Mouse (Mus musculus) T-helper 1 cell (primary cell): ENCODE measurements around the gene Ostm1.

Experiments
- in situ Hi-C: fragments of 300-600 bp; cut with MboI, MseI; formaldehyde crosslinking; loops from one replicate; pipeline ENCODE4 v1.15.1; 2025; ENCODE audit warnings: high pct_unique_total_duplicates

Gene Ostm1

GRCm38 (mm10) chr10:42679586-42679985 lies 96.0 kb downstream of the Ostm1 start:
- in situ Hi-C loops, result no loop called here

- in situ Hi-C loops, result no loop called here
These were observed 97.0 kb downstream of the Ostm1 start for GRCm38 (mm10) chr10:42680582-42681001.

- in situ Hi-C loops, result no loop called here
These were observed 98.8 kb downstream of the Ostm1 start for GRCm38 (mm10) chr10:42682421-42682820.

- in situ Hi-C loops, result no loop called here
These were observed 104.3 kb downstream of the Ostm1 start for GRCm38 (mm10) chr10:42687873-42688272.

GRCm38 (mm10) chr10:42689694-42690093 lies 106.1 kb downstream of the Ostm1 start:
- in situ Hi-C loops, result no loop called here

GRCm38 (mm10) chr10:42690233-42691028 lies 106.8 kb downstream of the Ostm1 start:
- in situ Hi-C loops, result no loop called here

- in situ Hi-C loops, result no loop called here
These were observed 107.4 kb downstream of the Ostm1 start for GRCm38 (mm10) chr10:42691051-42691450.

GRCm38 (mm10) chr10:42692095-42692494 lies 108.5 kb downstream of the Ostm1 start:
- in situ Hi-C loops, result no loop called here

GRCm38 (mm10) chr10:42692794-42693193 lies 109.2 kb downstream of the Ostm1 start:
- in situ Hi-C loops, result no loop called here

GRCm38 (mm10) chr10:42693482-42693881 lies 109.9 kb downstream of the Ostm1 start:
- in situ Hi-C loops, result no loop called here

- in situ Hi-C loops, result no loop called here
These were observed 112.7 kb downstream of the Ostm1 start for GRCm38 (mm10) chr10:42696361-42696760.

- in situ Hi-C loops, result no loop called here
These were observed 113.4 kb downstream of the Ostm1 start for GRCm38 (mm10) chr10:42697007-42697406.

- in situ Hi-C loops, result no loop called here
These were observed 114.8 kb downstream of the Ostm1 start for GRCm38 (mm10) chr10:42698375-42698774.

GRCm38 (mm10) chr10:42698994-42699393 lies 115.4 kb downstream of the Ostm1 start:
- in situ Hi-C loops, result no loop called here

- in situ Hi-C loops, result no loop called here
These were observed 118.5 kb downstream of the Ostm1 start for GRCm38 (mm10) chr10:42702111-42702510.

GRCm38 (mm10) chr10:42714676-42715075 lies 131.1 kb downstream of the Ostm1 start:
- in situ Hi-C loops, result no loop called here

- in situ Hi-C loops, result no loop called here
These were observed 131.9 kb downstream of the Ostm1 start for GRCm38 (mm10) chr10:42715366-42716035.

- in situ Hi-C loops, result no loop called here
These were observed 138.5 kb downstream of the Ostm1 start for GRCm38 (mm10) chr10:42722116-42722515.

GRCm38 (mm10) chr10:42723275-42724232 lies 139.9 kb downstream of the Ostm1 start:
- in situ Hi-C loops, result no loop called here

- in situ Hi-C loops, result no loop called here
These were observed 146.0 kb downstream of the Ostm1 start for GRCm38 (mm10) chr10:42729607-42730006.

GRCm38 (mm10) chr10:42734546-42735060 lies 151.0 kb downstream of the Ostm1 start:
- in situ Hi-C loops, result no loop called here

GRCm38 (mm10) chr10:42751813-42752212 lies 168.2 kb downstream of the Ostm1 start:
- in situ Hi-C loops, result no loop called here
